Mouse (Mus musculus): ENCODE results near the gene Trhr2.

The Trhr2 gene

DNA sequence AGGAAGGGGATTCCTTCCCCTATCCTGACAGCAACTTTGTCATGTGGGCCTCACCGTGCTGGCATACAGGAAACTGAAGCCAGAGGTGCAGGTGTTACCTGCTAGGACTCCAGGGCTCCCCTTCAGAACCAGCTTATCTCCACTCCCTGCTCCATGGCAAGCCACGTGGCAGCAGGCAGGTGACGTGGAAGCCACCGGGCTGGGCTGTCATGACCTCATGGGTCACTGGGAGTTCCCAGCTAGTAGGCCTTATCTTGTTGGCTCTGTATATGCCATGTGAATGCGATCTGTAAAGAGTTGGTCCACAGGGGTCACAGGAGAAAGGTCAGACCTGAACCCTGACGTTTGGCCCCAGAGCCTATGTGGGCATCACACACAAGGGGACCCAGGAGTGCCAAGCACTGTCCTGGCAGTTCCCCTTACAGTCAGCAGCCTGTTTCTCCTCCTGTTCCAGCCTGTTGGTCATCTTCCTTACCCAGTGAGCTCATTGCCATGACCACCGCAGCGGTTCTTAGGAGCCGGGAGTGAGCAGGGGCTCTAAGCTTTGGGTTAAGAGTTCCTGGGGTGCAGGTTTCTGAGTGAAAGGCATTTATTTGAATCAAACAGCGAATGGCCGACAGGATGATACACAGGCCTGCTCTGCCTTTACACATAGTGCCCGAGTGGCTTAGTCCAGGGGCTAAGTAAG is 30.0 kb downstream of the Trhr2 start:
- no peak for DNase-seq

- DNase-seq: no peak
Observed at GRCm38 (mm10) chr8:122329553-122330239, 30.9 kb downstream of the Trhr2 start.

DNA sequence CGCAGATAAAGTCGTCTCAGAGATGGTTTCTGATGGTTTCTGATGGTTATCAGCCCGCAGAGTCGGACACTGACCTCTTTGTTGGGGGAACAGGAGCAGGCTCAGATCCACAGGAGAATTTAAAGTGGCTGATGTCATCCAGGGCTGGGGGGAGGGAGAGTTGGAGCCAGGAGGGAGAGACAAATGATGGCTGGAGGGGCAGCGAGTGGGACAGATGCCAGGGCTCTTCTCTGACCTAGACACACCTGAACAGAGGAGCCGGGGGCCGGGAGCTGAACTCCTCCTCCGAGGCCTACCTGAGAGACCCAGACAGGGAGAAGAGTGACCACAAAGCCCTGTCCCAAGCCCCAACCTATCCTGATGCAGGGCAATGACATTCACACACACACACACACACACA is 31.5 kb downstream of the Trhr2 start:
- no peak for DNase-seq

- no peak for DNase-seq
Observed at GRCm38 (mm10) chr8:122326114-122326542, 34.4 kb downstream of the Trhr2 start.

DNA sequence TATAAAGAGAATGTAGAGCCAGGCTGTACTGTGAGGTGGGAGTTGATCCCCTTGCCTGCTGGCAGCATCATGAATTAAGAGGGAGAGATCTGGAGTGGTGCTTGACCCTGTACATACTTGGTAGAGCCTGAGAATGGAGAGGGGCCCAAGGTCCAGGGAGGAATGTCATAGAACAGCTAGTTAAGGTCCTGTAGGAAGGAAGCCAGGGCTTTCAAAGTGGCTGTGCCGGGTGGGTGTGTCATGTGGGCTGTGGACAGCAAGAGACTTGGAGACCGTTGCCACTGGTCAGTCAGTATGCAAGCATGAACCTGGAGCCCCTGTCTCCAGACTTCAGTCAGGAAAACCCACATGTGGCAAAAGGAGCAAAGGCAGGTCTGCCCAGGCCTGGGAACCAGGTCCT is 35.4 kb downstream of the Trhr2 start:
- no peak for DNase-seq

GRCm38 (mm10) chr8:122323951-122324402 is 36.6 kb downstream of the Trhr2 start:
- DNase-seq: peak; percentile 50

- DNase-seq: no peak
Observed at GRCm38 (mm10) chr8:122322792-122323191, 37.8 kb downstream of the Trhr2 start.

GRCm38 (mm10) chr8:122322126-122322525 is 38.4 kb downstream of the Trhr2 start:
- DNase-seq: no peak

- no peak for DNase-seq
Observed at GRCm38 (mm10) chr8:122321455-122321921, 39.1 kb downstream of the Trhr2 start.

GRCm38 (mm10) chr8:122320541-122320940 is 40.0 kb downstream of the Trhr2 start:
- no peak for DNase-seq

DNA sequence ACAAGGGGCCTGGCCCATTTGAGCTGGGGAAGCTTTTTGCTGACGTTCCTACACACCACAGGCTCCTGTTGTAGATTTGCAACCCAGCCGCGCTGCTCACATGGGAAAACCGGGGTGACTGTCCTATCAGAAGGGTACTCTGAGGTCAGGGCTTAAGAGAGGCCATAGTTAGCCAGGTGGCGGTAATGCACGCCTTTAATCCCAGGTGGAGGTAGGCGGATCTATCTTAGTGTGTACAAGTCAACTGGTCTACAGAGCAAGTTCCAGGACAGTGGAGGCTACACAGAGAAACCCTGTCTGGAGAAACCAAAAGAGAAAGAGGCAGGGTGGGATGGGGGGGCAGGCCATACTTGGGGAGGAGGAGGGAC is 40.9 kb downstream of the Trhr2 start:
- no peak for DNase-seq

- no peak for DNase-seq
Observed at GRCm38 (mm10) chr8:122319045-122319707, 41.4 kb downstream of the Trhr2 start.

DNA sequence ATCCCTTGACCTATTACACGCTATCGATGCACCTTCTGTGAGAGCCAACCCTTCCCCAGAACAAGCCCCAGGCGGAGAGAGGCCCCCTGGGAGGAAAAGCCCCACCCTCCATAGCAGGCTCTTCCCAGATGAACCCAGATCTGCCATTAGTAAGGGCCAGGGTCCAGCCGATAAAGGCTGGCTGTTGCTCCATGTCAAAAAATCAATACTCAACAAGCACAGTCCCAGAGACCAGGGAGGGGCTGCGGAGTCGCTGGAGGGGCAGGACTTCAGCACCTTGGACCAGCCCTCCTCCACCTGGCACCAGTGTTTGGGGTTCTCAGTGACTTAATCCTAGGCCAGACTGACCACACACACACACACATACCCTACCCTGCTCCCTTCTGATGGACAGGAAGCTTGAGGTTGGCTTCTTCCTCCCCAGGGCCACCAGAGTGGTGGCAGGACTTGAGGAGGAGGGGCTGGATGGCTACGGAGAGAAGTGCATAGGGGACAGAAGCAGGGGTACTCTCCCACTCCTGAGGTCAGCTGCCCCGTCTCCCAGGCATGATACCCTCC is 42.5 kb downstream of the Trhr2 start:
- DNase-seq: no peak

- no peak for DNase-seq
Observed at GRCm38 (mm10) chr8:122316402-122316801, 44.1 kb downstream of the Trhr2 start.

GRCm38 (mm10) chr8:122314899-122315496 is 45.5 kb downstream of the Trhr2 start:
- DNase-seq: no peak

GRCm38 (mm10) chr8:122313310-122313709 is 47.2 kb downstream of the Trhr2 start:
- no peak for DNase-seq

DNA sequence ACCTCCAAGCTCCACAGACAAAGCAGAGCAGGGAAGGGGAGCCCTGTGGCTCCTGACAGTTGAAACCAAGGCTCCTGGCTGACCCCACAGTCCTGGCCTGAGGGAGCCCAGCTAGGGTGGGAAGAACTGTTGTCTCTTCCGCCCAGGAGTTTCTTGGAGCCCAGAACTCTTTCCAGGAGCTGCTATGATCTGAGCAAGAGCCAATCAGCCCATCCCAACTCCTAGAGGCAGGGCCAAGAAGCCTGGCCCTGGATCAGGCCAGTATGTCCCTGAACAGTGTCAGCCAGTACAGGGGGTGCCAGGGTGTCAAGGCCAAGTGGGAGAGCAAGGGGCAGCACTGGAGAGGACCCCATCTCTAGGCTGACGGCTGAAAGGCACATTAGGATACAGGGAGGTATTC is 48.0 kb downstream of the Trhr2 start:
- DNase-seq: no peak

DNA sequence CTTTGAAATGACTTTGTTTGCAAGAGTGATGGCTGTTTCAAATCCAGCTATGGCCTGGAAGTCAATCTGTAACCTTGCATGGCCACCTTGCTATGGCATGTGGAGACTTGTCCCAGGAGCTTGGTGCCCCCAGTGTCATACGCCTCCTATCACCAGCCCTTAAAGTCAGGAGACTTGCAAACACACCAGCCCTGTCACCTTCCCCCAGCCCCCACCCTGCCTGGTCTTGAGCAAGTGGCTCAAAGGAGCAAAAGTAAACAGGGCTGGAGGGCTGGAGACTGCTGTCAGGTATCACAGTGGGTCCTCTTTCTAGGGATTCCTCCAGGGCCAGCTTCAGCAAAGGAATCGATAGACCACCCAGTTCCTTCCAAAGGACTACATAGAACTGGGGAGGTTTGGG is 49.4 kb downstream of the Trhr2 start:
- no peak for DNase-seq

GRCm38 (mm10) chr8:122309272-122309671 is 51.3 kb downstream of the Trhr2 start:
- no peak for DNase-seq

DNA sequence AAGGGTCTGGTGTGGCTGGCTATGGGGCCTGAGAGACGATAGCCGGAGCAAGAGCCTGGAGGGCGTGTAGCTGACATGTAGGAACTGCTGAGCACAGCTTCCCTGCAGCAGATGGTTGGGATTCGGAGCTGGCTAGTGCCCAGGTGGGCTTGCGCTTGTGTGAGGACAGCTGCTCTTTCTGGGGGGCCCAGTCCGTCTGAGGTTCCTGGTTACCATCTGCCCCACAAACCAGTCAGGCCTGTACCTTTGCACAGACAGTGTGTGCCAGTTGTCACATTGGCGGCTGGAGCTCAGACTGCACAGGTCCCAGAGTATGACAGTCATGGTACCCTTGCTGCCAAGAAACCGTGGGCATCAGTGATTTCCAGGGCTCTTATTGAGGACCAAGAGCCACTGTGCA is 52.7 kb downstream of the Trhr2 start:
- DNase-seq: no peak

Data from embryo, embryonic 11 days (tissue).